Mouse (Mus musculus) retina, adult 2 months (tissue): Measurements from ENCODE around the gene Rora.

ENCODE experiments used
- DNase-seq: peaks from one replicate; pipeline ENCODE4 v3.0.0-alpha.2; 2012; ENCODE audit warnings: low read depth, low spot score

Rora gene

DNA sequence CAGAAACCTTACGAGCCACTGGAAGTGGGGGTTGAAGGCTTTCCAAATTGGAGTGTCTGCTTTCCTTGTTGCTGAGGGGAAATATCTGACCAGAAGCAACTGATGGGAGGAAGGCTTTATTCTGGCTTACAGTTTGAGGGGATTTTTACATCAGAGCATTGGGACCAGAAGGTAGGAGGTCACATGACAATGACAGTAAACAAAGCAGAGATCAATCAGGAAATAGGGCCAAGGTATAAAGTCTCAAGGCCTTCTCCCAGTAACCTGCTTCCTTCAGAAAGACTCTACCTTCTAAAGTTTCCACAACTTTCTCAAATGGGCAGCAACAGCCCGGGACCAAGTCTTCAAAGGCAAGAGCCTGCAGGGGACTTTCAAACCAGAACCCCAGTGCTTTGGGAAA, 34.6 kb downstream of the Rora start:
- no peak for DNase-seq

DNA sequence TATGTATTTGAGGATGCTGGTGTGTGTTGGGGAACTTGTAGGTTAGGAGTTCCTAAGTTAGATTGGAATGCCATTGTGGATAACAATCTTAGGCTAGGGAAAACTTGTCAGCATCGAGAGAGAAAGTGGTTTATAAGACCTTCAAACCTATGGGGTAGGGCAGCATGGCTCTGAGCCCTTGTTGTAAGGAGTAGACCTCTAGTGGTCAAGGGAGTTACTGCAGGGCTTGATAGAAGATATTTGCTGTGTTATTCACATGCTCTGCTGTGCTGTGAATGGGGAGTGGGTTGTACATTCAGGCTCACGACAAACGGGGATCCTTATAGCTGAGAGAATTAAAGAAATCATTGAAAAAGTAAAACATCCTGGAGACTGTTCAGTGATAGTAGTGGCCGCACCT, 35.8 kb downstream of the Rora start:
- peak; percentile 42 for DNase-seq

DNA sequence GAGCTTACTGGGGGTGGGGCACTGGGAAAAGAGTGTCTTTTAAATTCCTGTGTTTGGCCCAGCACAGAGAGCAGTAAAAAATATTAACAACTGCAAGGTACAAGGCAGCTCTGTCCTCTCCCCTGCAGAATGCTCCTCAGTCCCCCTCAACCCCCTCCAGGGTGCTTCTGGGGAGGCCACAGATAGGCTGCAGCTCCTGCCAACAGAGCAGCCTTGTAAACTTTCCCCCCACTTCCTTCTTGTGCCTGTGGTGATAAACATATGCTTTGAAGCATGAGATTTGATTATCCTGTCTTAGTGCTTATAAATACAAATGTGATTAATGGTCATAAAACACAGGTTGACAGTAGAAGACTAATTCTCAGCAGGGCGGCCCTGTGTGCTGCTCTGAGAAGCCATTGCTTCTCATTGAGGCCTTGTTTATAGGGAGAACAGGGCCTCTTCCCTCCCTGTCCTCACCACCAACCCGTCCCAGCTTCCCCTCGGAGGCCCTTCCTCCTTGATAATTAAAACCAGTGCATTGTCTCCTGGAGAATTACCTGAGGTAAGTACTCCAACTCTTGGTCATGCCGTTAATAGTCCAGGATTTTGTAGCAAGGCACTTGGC, 41.4 kb downstream of the Rora start:
- no peak for DNase-seq

DNA sequence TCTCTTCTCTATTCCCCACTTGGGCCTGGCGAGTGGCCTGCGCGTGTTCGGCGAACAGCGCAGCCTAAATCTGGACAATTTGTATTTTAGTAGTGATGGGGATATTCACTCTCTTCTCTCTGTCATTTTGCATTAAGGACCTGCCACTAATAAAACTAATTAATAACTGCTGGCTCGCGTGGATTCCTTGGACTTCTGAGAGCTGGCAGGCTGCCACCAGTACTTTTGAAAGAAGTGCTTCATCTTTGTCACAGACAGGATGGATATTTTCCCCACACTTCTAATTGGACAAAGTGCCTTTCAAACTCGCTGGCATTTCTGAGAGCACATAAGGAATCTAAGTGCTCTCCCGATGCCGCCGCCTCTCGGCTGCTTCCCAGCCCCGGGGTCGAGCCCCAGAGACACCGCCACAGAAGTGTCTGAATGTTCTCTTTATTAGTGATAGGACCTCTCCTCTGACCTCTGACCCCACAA, 41.9 kb downstream of the Rora start:
- DNase-seq: no peak

DNA sequence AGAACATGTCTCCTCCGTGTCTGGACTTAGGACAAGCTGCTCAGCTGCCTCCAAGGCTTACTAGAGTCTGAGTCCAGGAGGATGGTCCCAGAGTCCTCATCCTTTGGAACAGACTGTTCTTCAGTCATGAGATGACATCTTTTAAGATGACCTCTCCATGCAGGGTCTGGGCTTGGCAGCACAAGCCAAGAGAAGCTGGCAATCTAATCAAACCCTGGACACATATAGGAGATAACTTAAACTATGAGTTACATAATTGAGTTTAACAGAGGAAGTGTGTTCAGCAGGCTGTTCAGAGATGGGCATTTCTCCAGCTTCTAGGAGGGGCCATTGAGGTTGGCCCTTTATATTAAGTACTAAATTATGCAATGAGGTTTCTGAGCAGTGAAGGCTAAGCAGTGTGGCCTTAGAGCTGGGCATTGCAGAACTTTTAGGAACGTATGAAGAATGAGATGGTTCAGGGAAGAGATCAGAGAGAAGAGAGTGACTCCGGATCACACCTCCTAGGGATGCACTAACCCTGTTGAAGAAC, 42.9 kb downstream of the Rora start:
- no peak for DNase-seq

- DNase-seq: no peak
Observed at GRCm38 (mm10) chr9:68699341-68699740, 45.8 kb downstream of the Rora start.

GRCm38 (mm10) chr9:68699856-68700255, 46.3 kb downstream of the Rora start:
- DNase-seq: no peak

- no peak for DNase-seq
Observed at GRCm38 (mm10) chr9:68707636-68708035, 54.0 kb downstream of the Rora start.

DNA sequence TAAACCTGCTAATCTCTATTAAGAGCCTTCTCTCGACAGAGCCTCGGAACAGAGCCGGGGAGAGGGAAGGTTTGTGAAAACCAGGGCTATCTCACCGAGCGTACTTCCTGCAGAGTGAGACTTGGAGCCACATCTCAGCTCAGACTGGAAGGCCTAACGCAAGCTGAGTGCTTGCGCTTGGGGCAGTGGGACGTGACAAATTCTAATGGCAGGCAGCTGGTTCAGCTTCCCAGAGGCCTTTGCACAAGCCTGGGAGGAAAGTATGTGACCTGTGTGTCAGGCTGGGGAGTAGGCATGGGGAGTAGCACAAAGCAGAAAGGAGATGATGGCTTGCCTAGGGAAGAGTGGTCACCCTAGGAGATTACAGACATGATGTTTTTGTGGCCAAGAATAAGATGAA, 55.6 kb downstream of the Rora start:
- no peak for DNase-seq

GRCm38 (mm10) chr9:68710893-68711654, 57.5 kb downstream of the Rora start:
- no peak for DNase-seq

DNA sequence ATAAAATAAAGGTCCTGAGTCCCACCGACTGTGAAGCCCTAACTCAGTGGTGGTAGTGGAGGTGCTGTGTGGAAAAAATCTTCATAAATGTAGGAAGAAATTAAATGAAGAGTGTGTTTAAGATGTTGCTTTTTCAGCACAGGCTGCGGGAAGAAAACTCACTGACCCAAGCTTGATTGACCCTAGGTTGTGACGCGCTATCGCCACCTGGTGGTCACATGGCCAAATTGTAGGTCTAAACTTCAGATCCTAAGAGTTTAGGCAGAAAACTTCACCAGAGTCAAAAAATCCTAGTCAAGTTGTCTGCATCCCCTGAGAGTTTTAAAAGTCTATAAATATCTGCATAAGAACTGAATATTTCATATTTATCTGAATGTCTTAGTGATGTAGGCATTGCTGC, 63.4 kb downstream of the Rora start:
- DNase-seq: no peak

GRCm38 (mm10) chr9:68718427-68718826, 64.8 kb downstream of the Rora start:
- DNase-seq: no peak

GRCm38 (mm10) chr9:68719286-68719685, 65.7 kb downstream of the Rora start:
- DNase-seq: no peak

DNA sequence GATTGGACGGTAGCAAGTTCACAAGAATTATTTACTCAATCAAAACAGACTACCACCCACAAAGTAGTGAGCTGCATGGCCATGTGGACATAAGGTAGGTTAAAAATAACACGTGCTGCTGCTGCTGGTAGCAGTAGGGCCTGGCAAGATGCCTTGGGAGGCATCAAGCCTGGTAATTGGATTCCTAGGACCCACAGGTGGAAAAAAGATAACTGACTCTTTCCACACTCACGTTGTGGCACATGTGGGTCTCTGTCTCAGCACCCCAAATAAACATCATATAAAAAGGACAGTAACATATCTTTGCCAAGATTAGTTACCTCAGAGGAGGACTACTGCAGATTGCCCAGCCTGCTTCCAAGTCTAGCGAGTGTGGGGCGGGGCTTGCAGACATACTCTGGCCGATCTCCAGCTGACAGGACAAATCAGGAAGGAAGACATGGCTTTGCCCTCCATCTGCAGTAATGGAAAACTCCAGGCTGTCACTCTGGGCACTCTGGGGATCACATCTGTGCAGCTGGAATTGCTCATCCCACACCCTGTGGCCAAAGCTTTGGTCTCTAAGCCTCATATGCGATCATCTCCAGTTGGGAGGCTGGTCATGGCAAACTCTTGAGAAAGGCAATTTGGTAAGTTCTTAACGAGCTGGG, 71.2 kb downstream of the Rora start:
- no peak for DNase-seq

DNA sequence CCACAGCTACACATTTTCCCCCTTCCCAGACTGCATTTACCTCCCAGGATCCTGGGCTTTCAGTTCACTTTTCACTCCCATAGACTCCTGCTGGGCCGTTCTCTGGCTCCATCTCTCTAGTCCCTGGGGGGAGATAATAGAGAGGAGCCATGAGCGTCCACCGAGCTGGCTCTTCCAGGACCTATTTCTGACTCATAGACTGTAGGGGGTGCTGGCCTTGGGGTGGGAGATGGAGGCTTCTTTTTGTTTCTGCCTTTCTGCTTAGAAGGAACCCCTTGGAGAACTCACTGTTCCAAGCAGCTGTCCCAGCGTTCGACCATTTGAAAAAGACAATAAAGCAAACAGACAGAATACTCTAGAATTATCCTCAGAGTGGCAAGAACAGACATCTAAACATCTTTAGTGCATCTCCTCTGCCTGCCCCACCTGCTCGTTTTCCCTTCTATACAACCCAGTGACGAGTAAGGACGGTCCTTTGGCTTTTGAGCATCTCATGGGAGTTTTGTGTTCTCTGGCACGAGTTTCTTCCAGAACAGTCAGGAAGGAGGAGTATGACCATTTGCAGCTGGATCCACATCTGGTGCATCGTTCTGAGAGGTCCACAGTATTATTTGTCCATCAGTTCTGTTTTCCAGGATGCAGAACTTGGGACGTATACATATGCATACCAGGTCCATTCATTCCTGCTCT, 73.7 kb downstream of the Rora start:
- DNase-seq: no peak

DNA sequence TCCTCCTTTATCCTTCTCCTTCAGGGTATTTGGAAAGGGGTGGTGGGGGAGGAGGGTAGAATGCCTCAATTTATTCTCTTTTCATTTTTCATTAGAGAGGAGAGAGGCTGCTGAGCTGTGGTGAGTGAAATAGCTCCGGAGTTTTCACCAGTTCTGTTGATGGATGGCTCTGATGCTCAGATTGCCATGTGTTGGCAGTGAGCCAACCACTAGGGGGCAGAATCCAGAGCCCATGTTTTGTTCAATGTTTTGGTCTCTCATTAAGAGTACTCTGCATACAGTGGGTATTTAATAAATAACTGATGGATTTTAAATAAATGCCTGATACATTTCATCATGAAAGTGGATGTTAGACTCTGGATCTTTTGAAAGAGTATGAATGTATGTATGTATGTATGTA, 77.9 kb downstream of the Rora start:
- no peak for DNase-seq

GRCm38 (mm10) chr9:68732929-68733328, 79.3 kb downstream of the Rora start:
- DNase-seq: no peak

- no peak for DNase-seq
Observed at GRCm38 (mm10) chr9:68735886-68736285, 82.3 kb downstream of the Rora start.

DNA sequence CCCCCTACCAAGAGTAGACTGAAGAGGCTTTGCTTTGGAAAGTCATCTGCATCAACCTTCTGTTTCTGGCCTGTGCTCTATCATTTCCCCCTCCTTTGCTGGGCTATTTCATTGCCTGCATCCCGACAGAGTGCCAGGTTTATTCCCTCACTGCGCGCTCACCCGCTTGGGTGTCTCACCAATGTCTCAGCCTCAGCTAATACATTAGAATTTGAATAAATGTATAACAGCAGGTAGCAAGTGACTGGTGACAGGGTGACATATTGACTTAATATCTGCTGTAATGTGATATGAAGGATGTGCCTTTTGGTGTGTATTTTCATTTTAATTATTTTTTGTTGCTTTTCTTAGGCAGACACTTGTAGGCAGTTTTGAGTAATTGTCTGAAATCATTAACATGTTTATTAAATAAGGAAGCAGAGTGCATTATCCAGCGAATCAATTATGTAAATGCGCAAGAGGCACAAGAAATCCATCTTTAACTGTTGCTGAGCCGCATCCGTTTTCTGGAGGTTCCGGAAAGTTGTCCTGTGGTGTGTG, 83.7 kb downstream of the Rora start:
- no peak for DNase-seq

GRCm38 (mm10) chr9:68745931-68746646, 92.5 kb downstream of the Rora start:
- no peak for DNase-seq

- no peak for DNase-seq
Observed at GRCm38 (mm10) chr9:68756976-68757375, 103.4 kb downstream of the Rora start.
